Mouse (Mus musculus): ENCODE data around the gene Slc17a9. TPM values are rescaled to one million over a fixed set of nuclear protein-coding genes. Genes with fewer than 3 reads are reported as not detected.

Gene Slc17a9
- polyA plus RNA-seq, 1 experiment from 2014 or later, result not detected

DNA sequence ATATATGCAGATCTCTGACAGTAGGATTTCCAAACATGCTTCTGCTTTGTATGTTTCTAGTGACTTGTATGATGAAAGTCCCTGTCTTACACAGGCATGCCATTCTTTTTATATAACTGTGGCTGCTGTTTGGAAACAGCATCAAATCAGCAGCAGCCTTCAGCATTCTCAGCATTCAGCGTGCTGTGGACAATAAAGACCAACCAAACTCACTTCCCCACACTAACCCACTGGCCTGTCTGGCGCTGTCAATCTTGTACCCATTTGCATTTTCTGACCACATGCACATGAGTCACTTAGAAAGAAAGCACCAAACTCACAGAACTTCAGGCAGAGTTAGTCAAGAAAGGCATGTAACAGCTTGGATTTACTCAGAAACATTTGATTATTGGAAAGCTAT, 29.9 kb upstream of the Slc17a9 start:
- Histone ChIP-seq H3K4me3 (ENCODE audit: low read depth, low read length) (no peak overlapping the region), H3K4me2 (ENCODE audit: low read depth, low read length) (no peak overlapping the region), H3K27ac (replicated peaks; ENCODE audit: low read depth, low read length) (no peak overlapping the region), H3K9ac (replicated peaks; ENCODE audit: low read length) (no peak overlapping the region), H3K9me3 (replicated peaks; ENCODE audit: control insufficient read depth, low read length) (no peaks in the 10 kb centered on the region), H3K4me1 (ENCODE audit: control insufficient read depth, insufficient read depth, low read length) (peaks cover 5% of the 10 kb centered on the region), H3K36me3 (replicated peaks; ENCODE audit: control insufficient read depth, insufficient read depth, low read depth, low read length) (no peaks in the 10 kb centered on the region), H3K27me3 (ENCODE audit: control insufficient read depth, insufficient read depth, low read length) (no peaks in the 10 kb centered on the region)
- DNase-seq (ENCODE audit: low spot score) (no peak), ATAC-seq (replicated peaks; ENCODE audit: insufficient number of reproducible peaks, low FRiP score, low TSS enrichment, low read depth) (no peak)
- WGBS, result 85% methylated on average over 2 of the region's 2 CpGs

DNA sequence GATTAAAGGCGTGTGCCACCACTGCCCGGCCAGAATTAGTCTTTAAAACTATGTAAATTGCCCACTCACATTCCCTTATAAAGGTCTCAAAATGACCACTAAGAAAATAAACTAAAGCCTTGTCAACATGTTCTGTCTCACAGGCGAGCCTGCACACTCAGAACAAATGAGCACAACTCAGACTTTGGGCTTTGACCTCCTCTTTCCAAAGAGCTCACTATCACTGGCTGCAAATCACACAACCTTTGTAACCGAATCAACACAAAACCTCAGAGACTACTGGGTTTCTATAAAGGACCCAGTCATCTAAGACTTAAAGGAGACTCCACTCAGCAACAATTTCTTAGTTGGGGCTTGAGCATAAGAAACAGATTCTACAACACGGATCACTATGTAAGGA, 24.6 kb upstream of the Slc17a9 start:
- Histone ChIP-seq H3K27me3 (ENCODE audit: control insufficient read depth, insufficient read depth, low read length) (no peaks in the 10 kb centered on the region), H3K4me3 (ENCODE audit: low read depth, low read length) (peak overlapping the region; percentile 93), H3K36me3 (replicated peaks; ENCODE audit: control insufficient read depth, insufficient read depth, low read depth, low read length) (no peaks in the 10 kb centered on the region), H3K4me1 (ENCODE audit: control insufficient read depth, insufficient read depth, low read length) (peaks cover 5% of the 10 kb centered on the region), H3K9ac (replicated peaks; ENCODE audit: low read length) (no peak overlapping the region), H3K4me2 (ENCODE audit: low read depth, low read length) (peak overlapping the region; percentile 89), H3K27ac (replicated peaks; ENCODE audit: low read depth, low read length) (no peak overlapping the region), H3K9me3 (replicated peaks; ENCODE audit: control insufficient read depth, low read length) (no peaks in the 10 kb centered on the region)
- ATAC-seq (replicated peaks; ENCODE audit: insufficient number of reproducible peaks, low FRiP score, low TSS enrichment, low read depth) (no peak), DNase-seq (ENCODE audit: low spot score) (no peak)
- 74% methylated on average over 5 of the region's 5 CpGs for WGBS

DNA sequence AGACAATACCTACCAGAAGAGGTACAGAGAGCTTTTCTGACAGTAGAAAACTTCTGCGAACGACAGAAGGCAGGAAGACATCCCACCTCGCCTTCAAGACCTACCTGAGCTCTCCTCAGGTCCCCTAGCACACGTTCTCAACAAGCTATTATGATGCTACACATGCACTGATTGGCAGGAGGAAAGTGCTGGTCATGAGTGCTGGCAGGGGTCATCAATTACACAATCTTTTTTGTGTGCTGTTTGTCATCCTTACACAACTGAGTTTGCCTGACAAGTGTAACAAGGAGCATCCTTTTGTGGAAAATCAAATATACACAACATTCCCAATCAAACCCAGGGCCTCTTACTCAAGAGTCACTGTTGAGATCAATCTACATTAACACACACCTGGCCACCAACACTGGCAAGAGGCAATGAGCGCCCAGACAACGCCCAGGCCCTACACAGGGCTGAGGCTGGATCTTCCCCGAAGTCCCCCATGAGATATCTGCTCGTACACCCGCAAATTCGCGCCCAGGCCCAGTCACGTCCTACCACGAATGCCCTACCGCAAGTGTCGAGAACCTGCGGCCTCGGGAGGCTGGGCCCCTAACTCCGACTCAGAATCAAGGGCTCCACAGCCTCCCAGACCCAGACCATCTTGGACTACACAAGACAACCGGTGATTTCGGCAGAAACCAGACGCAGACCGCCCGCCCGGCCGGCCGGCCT, 23.9 kb upstream of the Slc17a9 start:
- Histone ChIP-seq H3K27me3 (ENCODE audit: control insufficient read depth, insufficient read depth, low read length) (no peaks in the 10 kb centered on the region), H3K9me3 (replicated peaks; ENCODE audit: control insufficient read depth, low read length) (no peaks in the 10 kb centered on the region), H3K9ac (replicated peaks; ENCODE audit: low read length) (peak overlapping the region; percentile 99), H3K36me3 (replicated peaks; ENCODE audit: control insufficient read depth, insufficient read depth, low read depth, low read length) (no peaks in the 10 kb centered on the region), H3K4me2 (ENCODE audit: low read depth, low read length) (peak overlapping the region; percentile 89), H3K4me3 (ENCODE audit: low read depth, low read length) (peak overlapping the region; percentile 93), H3K27ac (replicated peaks; ENCODE audit: low read depth, low read length) (peak overlapping the region; percentile 88), H3K4me1 (ENCODE audit: control insufficient read depth, insufficient read depth, low read length) (peaks cover 5% of the 10 kb centered on the region)
- peak; percentile 3; the same call in 1 of the 2 replicates for ATAC-seq (replicated peaks; ENCODE audit: insufficient number of reproducible peaks, low FRiP score, low TSS enrichment, low read depth)
- no peak for DNase-seq (ENCODE audit: low spot score)
- WGBS, result 8% methylated on average over 26 of the region's 26 CpGs

DNA sequence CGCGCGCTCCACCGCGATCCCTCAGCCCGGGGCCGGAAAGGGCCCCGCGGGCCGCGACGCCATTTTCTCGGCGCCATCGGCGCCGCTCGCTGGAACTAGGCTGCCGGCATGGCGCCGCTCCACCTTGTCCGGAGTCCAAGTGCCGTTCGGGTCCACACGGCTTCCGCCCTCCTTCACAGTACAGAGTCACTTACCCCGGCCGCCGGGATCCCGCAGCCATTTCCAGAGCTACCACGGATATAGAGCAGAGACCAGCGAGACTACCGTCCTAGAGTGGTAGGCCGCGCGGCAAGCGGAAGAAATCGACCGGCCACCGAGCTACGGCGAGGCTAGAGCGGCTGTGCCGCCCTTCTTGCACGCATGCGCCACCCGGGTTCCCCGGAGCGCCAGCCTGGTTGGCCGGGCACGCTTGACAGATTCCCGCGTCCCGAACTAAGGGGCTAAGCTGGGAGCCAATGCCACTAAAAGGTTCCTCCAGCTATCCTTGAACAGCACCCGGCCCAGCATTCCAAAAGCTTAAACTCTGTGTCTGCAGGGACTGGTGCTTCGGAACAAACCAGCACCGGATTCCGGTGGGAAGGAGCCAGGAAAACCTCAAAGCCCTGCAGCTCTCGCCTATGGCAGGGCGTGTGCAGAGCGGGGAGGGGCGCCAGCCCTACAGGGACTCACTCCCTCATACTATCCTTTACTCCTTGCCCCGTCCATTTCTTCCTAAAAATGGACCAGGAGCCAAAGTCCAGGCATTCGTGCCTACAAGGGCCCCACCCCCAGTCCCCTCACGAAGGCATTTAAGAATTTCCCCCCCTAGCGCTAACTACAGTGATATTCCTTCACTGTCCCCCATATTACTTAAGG, 23.1 kb upstream of the Slc17a9 start:
- Histone ChIP-seq H3K4me2 (ENCODE audit: low read depth, low read length) (peak overlapping the region; percentile 89), H3K36me3 (replicated peaks; ENCODE audit: control insufficient read depth, insufficient read depth, low read depth, low read length) (no peaks in the 10 kb centered on the region), H3K4me1 (ENCODE audit: control insufficient read depth, insufficient read depth, low read length) (peaks cover 5% of the 10 kb centered on the region), H3K9ac (replicated peaks; ENCODE audit: low read length) (peak overlapping the region; percentile 99), H3K4me3 (ENCODE audit: low read depth, low read length) (peak overlapping the region; percentile 93), H3K9me3 (replicated peaks; ENCODE audit: control insufficient read depth, low read length) (no peaks in the 10 kb centered on the region), H3K27ac (replicated peaks; ENCODE audit: low read depth, low read length) (peak overlapping the region; percentile 88), H3K27me3 (ENCODE audit: control insufficient read depth, insufficient read depth, low read length) (no peaks in the 10 kb centered on the region)
- ATAC-seq (replicated peaks; ENCODE audit: insufficient number of reproducible peaks, low FRiP score, low TSS enrichment, low read depth) (peak; percentile 93), DNase-seq (ENCODE audit: low spot score) (peak; percentile 94)
- WGBS, result under 1% methylated on average over 66 of the region's 66 CpGs

DNA sequence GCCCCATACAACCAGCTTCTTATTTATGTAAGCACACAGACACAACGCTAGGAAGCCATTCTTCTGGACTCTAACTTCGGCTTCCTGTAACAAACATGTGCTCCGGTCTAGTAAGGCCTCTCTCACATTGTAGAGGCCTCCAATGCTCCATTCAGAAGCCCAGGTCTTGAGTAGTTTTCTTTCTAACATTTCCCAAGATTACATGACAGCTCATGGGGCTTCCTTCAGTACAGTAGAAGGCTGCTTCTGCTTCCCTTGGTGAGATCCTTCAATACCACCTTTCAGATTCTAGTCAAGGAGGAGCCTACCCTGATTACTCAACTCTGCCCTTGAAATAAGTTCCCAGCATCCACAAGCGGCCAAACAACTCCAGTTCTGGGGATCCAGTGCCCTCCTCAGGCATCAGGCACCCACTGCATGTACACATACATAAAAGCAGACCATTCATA, 22.3 kb upstream of the Slc17a9 start:
- no peaks in the 10 kb centered on the region for H3K36me3 ChIP-seq (replicated peaks; ENCODE audit: control insufficient read depth, insufficient read depth, low read depth, low read length)
- no peak for DNase-seq (ENCODE audit: low spot score)
- H3K9me3 ChIP-seq (replicated peaks; ENCODE audit: control insufficient read depth, low read length), result no peaks in the 10 kb centered on the region
- WGBS, result 30% methylated on average over 4 of the region's 4 CpGs
- no peak for ATAC-seq (replicated peaks; ENCODE audit: insufficient number of reproducible peaks, low FRiP score, low TSS enrichment, low read depth)
- peak overlapping the region; percentile 93 for H3K4me3 ChIP-seq (ENCODE audit: low read depth, low read length)
- H3K27ac ChIP-seq (replicated peaks; ENCODE audit: low read depth, low read length), result peak overlapping the region; percentile 88
- no peaks in the 10 kb centered on the region for H3K27me3 ChIP-seq (ENCODE audit: control insufficient read depth, insufficient read depth, low read length)
- H3K9ac ChIP-seq (replicated peaks; ENCODE audit: low read length), result peak overlapping the region; percentile 99
- peak overlapping the region; percentile 89 for H3K4me2 ChIP-seq (ENCODE audit: low read depth, low read length)
- peaks cover 5% of the 10 kb centered on the region for H3K4me1 ChIP-seq (ENCODE audit: control insufficient read depth, insufficient read depth, low read length)

DNA sequence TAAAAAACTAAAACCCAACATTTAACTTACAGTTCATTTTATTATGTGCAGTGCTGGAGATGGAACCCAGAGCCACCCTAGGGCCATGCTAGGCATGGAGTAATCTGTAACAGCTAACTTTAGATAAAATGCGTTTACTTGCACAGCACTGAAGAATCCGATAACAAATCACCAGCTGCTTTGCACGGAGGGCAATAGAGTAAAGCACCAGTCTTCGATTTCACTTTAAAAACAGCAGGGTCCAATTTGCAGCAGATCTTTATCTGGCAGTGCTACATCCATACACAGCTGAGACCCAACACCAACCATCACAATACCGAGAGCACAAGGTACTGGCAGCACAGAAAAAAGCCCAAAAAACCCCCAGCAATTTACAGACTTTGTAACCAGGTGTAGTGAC, 21.9 kb upstream of the Slc17a9 start:
- no peak overlapping the region for H3K4me2 ChIP-seq (ENCODE audit: low read depth, low read length)
- DNase-seq (ENCODE audit: low spot score) (no peak), ATAC-seq (replicated peaks; ENCODE audit: insufficient number of reproducible peaks, low FRiP score, low TSS enrichment, low read depth) (no peak)
- no peaks in the 10 kb centered on the region for H3K27me3 ChIP-seq (ENCODE audit: control insufficient read depth, insufficient read depth, low read length)
- H3K9ac ChIP-seq (replicated peaks; ENCODE audit: low read length), result no peak overlapping the region
- no peak overlapping the region for H3K4me3 ChIP-seq (ENCODE audit: low read depth, low read length)
- no peaks in the 10 kb centered on the region for H3K9me3 ChIP-seq (replicated peaks; ENCODE audit: control insufficient read depth, low read length)
- no peaks in the 10 kb centered on the region for H3K36me3 ChIP-seq (replicated peaks; ENCODE audit: control insufficient read depth, insufficient read depth, low read depth, low read length)
- H3K4me1 ChIP-seq (ENCODE audit: control insufficient read depth, insufficient read depth, low read length), result peaks cover 5% of the 10 kb centered on the region
- H3K27ac ChIP-seq (replicated peaks; ENCODE audit: low read depth, low read length), result no peak overlapping the region
- WGBS, result 66% methylated on average over 5 of the region's 5 CpGs

DNA sequence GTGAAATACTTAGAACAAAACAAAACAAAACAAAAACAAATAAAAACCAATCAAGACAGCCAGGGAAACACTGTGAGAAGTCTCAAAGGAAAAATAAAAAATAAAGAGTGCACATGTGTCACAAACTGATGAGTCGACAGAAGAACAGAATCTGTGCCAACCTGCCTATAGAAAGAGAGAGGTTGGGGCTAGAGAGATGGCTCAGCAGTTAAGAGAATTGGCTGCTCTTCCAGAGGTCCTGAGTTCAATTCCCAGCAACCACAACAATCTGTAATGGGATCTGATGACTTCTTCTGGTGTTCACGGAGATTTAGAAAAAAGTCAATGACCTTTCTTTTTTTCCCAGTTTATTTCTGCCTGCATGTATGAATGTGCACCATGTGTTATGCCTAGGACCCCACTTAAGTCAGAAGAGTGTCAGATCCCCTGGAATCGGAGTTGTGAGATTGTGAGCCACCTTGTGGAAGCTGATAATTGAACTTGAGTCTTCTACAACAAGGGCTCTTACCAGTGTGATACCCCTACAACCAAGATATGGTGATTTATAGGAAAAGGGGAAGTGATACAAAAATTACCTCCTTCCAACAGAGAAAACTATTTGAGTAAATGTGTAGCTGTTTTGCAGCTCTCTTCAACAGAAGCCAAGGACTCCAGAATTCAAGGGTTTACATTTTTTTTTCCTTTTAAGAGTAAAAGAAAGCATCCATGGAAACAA, 21.3 kb upstream of the Slc17a9 start:
- Histone ChIP-seq H3K4me1 (ENCODE audit: control insufficient read depth, insufficient read depth, low read length) (peaks cover 5% of the 10 kb centered on the region), H3K36me3 (replicated peaks; ENCODE audit: control insufficient read depth, insufficient read depth, low read depth, low read length) (no peaks in the 10 kb centered on the region), H3K27ac (replicated peaks; ENCODE audit: low read depth, low read length) (no peak overlapping the region), H3K9me3 (replicated peaks; ENCODE audit: control insufficient read depth, low read length) (no peaks in the 10 kb centered on the region), H3K4me2 (ENCODE audit: low read depth, low read length) (no peak overlapping the region), H3K27me3 (ENCODE audit: control insufficient read depth, insufficient read depth, low read length) (no peaks in the 10 kb centered on the region), H3K4me3 (ENCODE audit: low read depth, low read length) (no peak overlapping the region), H3K9ac (replicated peaks; ENCODE audit: low read length) (no peak overlapping the region)
- ATAC-seq (replicated peaks; ENCODE audit: insufficient number of reproducible peaks, low FRiP score, low TSS enrichment, low read depth) (no peak), DNase-seq (ENCODE audit: low spot score) (no peak)
- WGBS, result 79% methylated on average over 3 of the region's 3 CpGs

Data from embryonic facial prominence, embryonic 11.5 days (tissue).